Mouse (Mus musculus) urinary bladder, postnatal 25 days (tissue): ENCODE data around the gene Ptges2.
A peak's percentile ranks its signal among the peaks of the same experiment; 100 is the strongest.
"Not testable (repeated sequence)": the region's sequence is repeated elsewhere in the genome, so short reads cannot be mapped to it uniquely, and the experiment has no call there.

Experiments used
- DNase-seq: peaks from one replicate; pipeline ENCODE4 v3.0.0; 2022; ENCODE audit warnings: low spot score

The Ptges2 gene

GRCm38 (mm10) chr2:32395484-32395945, at the start of gene Ptges2:
TSS of gene Ptges2 (plus strand) at chr2:32395896.
- peak; percentile 89 for DNase-seq

- DNase-seq = no peak
Observed at GRCm38 (mm10) chr2:32347019-32347418, 48.7 kb upstream of the Ptges2 start.

DNA sequence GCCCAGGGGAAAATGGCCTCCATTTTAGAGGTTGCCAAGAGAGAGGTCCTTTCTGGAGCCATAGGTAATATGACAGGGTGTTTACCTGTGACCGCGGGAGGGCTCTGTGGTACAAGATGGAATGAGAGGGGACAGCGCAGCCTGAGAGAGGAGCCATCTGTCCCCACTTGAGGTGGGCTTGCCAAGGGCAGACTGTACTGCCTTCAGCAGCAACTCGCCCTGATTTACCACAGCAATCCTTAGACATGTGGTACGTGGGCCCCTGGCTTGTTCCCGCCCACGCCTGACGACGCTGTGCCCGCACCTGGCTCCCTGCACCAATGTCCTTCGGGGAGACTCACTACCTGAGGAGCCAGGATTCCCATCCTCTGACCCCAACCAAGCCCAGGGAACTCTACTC, 47.4 kb upstream of the Ptges2 start:
- no peak for DNase-seq

GRCm38 (mm10) chr2:32349625-32350255, 46.0 kb upstream of the Ptges2 start:
- DNase-seq = no peak

- DNase-seq = no peak
Observed at GRCm38 (mm10) chr2:32350471-32351051, 45.1 kb upstream of the Ptges2 start.

GRCm38 (mm10) chr2:32351471-32351961, 44.2 kb upstream of the Ptges2 start:
- no peak for DNase-seq

DNA sequence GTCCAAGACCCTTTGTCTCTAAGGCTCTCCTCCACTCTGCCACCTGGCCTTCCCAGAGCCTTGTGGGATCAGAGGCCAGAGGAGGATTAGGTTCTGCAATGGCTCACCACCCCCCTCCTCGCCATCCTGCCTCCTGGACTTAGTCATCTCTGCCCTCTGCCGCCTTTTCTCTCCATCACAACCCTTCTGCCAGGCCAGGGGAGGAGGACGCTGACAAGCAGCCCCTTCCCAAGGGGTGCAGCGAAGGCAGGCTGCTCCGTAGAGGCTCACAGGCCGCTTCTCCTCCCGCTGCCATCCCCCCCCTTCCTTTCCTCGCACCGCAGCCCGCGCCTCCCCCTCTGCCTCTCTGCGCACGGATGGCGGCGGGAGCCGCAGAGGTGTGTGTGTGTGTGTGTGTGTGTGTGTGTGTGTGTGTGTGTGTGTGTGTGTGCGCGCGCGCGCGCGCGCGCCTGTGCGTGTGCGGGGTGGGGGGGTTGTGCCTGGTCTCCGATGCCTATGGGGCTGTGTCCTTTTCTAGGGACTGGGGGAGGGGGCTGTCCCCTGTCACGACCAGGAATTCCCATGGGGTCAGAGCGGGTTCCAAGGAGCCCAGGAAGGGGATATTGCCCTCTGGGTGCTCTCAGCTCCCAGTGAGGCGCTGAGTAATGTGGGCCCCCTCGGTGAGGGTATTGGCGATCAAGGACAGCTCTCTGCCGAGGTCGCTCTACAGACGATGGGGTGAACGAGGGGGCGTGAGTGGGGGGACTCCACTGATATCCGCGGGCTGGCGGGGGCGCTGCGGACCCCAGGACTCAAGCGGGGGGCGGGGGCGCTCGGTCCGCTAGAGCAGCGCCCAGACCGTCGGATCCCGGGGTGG, 43.3 kb upstream of the Ptges2 start, which contains the start of gene Ciz1:
Gene Ciz1, plus strand, starts transcription at position 177 of the 856 bp plus-strand sequence.
- DNase-seq = no peak

DNA sequence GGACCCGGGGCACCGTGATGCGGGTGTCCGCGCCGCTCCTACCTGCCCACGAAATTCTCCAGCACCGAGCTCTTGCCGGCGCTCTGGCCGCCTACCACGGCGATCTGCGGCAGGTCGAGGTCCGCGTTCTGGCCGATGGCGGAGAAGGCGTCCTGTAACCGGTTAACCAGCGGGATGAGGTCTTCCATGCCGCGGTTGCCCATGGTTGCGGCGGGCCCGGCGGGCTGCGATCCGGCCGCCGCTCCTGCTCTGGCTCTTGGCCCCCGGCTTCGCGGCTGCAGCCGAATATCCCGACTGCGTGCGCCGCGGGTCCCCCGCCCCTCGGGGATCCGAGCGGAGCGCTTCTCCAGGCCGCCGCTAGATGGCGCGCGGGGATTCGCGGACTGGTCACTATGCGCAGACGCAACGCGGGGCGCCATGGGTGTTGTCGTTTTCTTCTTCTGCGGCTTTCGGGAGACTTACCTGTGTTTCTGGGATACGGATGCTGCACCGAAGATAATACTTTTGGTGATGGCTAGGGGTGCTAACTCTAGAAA, 42.6 kb upstream of the Ptges2 start, which contains the start of gene Dnm1:
Gene Dnm1, minus strand, starts transcription at position 332 of the 536 bp plus-strand sequence.
- peak; percentile 96 for DNase-seq

GRCm38 (mm10) chr2:32353836-32354235, 41.9 kb upstream of the Ptges2 start:
- no peak for DNase-seq

DNA sequence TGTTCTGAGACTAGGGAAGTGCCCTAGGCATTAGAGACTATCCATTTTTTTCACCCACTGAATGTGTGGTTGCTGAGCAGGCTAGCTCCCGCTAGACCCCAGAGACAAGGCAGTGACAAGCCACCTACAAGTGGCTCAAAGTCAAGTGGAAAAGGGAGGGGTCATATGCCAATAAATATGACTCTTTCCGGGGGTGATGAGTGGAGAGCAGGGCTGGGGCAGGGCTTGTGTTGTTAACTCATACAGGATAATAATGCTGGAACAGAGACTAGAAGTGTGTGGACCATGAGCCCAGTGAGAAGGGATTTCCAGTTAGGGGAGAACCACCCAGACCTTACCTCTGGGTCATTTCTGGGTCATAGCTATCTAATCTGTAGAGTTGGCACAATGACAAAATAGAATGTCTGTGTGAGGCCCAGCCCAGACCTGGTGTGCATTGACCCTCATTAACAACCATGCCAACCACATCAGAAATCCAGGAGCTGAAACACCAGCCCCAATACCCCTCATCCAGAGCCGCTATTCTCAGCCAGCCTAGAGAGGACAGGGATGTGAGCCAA, 41.3 kb upstream of the Ptges2 start:
- no peak for DNase-seq

DNA sequence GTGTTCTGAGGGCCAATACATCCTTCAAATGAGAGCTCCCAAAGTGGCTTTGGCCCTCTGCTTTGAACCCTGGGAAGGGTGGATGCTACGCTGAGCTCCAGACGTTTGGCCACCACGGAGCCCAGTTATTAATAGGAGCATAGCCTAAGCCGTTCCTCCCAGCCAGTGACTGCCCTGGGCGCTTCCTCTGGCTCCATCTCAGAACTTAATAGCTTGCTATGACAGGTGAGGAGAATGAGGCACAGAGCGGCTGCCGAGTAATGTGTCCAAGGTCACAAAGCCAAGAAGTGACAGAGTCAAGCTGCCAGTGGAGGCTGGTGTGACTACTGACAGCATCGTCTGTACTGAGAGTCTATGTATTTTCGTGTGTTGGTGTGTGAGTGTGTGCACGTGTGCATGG, 39.5 kb upstream of the Ptges2 start:
- no peak for DNase-seq

GRCm38 (mm10) chr2:32357710-32358109, 38.0 kb upstream of the Ptges2 start:
- DNase-seq = no peak

- no peak for DNase-seq
Observed at GRCm38 (mm10) chr2:32358381-32358780, 37.3 kb upstream of the Ptges2 start.

DNA sequence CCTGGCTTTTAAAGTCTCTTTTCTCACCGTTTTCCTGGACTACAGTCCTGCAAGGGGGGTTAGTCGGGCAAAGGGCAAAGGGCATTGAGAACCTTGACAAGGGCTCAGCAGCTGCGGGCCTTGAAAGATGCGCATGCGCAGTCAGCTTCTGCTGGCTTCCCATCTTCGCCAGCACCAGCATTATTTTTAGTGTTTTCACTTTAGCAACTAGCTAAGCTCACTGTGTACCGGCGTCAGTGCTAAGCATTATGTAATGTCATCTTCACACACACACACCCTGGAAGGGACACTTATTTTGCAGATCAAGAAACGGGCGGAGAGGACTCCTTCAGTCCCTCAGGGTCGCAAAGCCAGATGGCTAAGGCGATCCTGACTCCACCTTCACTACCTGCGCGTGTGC, 35.0 kb upstream of the Ptges2 start:
- peak; percentile 58 for DNase-seq

GRCm38 (mm10) chr2:32361437-32361836, 34.3 kb upstream of the Ptges2 start:
- DNase-seq = peak; percentile 63

- not testable (repeated sequence) for DNase-seq
Observed at GRCm38 (mm10) chr2:32362274-32362673, 33.4 kb upstream of the Ptges2 start.

GRCm38 (mm10) chr2:32362817-32363340, 32.8 kb upstream of the Ptges2 start:
- peak; percentile 91 for DNase-seq

GRCm38 (mm10) chr2:32363376-32364106, 32.2 kb upstream of the Ptges2 start:
- DNase-seq = no peak

DNA sequence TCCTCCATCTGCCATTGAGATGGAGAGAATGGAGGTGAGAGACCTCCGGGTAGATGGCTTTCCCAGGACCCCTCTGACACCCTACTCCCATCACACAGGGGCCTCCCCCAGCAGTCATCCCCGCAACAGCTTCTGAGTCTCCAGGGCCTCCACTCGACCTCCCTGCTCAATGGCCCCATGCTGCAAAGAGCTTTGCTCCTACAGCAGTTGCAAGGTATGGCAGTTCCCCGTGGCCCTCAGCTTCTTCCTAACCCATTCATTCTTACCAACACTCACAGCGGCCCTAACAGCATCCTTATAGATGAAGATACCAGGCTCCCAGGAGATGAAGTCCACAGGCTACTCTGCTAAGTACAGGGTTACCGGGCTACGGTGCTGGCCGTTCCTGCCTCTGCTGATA, 31.6 kb upstream of the Ptges2 start:
- DNase-seq = no peak

GRCm38 (mm10) chr2:32367315-32367714, 28.4 kb upstream of the Ptges2 start:
- DNase-seq = no peak

DNA sequence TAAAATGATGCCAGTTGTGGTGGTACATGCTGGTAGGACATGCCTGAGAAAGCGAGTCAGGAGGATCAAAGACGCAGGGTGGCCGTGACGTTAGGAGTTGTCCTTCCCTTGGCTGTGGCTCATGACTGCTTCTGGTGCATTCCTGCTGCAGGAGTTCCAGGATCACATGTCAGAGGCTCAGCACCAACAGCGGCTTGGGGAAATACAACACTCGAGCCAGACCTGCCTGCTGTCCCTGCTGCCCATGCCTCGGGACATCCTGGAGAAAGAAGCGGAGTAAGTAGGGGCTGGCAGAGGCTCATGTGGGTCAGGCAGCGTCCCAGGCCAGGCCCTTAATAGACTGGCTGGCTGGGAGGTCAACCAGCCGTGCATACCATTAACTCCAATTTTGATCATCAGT, 21.5 kb upstream of the Ptges2 start:
- no peak for DNase-seq
